Mouse (Mus musculus): Measurements from ENCODE around the gene Ccdc18.
"Not testable (repeated sequence)": the region's sequence is repeated elsewhere in the genome, so short reads cannot be mapped to it uniquely, and the experiment has no call there.

Ccdc18 gene

DNA sequence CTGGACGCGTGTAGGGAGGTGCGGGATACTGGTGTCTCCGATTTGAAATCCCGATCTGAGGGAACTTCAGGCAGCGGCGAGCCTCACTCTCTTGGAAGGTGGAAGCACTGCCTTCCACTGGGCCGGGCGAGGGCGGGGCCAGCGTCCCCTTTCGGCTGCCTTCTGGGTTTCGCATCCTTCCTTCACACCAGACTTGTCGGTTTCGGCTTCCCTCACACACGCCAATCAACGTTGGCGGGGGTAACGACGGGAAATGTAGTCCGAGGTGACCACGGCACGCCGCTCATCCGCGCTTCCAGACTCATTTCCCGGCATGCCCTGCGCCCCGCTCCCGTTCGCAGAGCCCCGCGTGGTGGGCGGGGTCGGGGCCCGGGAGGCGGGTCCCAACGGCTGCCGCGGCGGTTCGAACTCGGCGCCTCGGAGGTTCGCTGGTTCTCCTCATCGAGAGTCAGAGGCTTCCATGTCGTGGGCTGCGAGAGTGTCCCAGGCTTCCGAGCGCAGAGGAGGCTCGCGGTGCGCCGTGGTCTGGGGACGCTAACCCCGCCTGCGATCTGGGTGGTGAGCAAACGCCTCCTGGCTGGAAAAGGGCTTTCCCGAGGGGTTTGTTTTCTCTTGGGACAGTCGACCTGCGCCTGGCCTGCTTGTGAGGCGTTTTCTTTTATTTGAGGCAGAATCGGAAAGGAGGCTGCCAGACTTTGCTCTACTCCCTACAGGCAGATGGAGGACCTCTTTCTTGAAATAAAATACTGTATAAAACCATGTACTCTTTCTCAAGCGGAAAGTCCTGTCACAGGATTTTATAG, at the start of gene Ccdc18, which contains the start of gene Tmed5:
Gene Ccdc18 (plus strand): TSS at position 435 of the 803 bp plus-strand sequence.
Gene Tmed5 (minus strand): TSS at position 180 of the 803 bp plus-strand sequence.
- DNase-seq (ENCODE audit: low read depth in 2 of 2, low spot score in 2 of 2), result peak; percentile 93

DNA sequence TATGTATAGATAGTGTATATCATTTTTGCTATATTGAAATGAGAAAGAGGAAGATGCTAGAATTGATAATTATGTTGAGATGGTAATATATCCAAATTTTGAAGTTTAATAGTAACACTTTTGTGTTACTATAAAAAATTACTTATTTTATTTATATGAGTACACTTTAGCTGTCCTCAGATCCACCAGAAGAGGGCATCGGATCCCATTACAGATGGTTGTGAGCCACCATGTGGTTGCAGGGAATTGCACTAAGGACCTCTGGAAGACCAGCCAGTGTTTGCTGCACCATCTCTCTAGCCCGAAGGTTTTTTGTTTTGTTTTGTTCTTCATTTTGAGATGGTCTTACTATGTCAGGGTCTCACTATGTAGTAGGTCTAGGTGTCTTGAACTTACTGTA, 47.2 kb upstream of the Ccdc18 start:
- DNase-seq (ENCODE audit: low read depth in 2 of 2, low spot score in 2 of 2), result no peak

DNA sequence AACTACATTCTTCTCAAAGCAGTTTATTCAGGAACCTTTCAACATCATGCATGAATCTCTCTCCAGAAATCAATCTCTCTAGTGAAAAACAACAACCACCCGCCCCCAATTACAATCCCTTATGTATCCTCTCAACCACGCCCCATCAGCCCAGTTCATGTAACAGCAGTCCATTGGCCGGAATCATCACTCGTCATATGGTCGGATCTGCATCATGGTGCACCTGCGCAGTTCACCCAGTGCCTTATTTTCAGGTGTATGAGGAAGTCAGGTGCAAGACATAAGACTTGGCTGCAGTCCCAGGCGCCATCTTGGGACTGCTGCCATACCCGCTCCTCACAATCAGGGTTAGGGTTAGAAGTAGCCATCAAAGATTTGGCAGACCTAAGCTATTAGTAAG, 39.9 kb upstream of the Ccdc18 start:
- not testable (repeated sequence) for DNase-seq (ENCODE audit: low read depth in 2 of 2, low spot score in 2 of 2)

DNA sequence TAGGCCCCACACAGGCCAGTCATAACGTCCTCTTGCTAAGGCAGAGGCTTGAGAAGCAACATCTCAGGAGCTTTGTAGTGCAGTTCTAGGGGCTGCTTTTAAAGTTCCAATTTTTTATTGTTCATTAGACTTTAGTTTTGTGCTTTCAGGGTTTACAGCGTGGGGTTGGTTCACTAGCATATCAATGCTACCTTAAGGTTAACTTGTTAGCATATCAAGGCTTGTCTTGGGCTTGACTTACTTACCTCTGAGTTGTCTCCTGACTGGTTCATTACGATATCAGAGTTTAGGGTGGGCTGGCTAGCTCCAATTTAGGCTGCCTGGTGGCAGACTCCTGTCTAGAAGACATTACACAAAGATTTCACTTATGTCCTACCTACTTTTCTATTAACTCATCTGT, 35.0 kb upstream of the Ccdc18 start:
- DNase-seq (ENCODE audit: low read depth in 2 of 2, low spot score in 2 of 2), result no peak

DNA sequence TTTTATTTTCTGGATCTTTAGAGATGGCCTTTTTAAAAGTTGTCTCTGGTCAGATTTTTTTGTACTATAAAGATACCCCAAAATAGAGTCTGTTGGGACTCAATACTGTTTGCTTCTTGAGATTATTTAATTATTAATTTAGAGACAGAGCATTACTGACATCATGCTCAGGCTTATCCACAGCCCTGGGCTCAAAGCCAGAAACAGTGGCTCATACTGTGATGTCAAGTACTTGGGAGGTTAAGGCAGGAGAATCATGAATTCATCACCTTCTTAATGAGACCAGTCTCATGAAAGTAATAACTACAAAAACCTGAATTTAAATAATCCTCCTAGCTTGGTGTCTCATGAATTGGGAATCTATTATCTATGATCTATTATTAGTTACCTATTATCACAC, 32.5 kb upstream of the Ccdc18 start:
- no peak for DNase-seq (ENCODE audit: low read depth in 2 of 2, low spot score in 2 of 2)

DNA sequence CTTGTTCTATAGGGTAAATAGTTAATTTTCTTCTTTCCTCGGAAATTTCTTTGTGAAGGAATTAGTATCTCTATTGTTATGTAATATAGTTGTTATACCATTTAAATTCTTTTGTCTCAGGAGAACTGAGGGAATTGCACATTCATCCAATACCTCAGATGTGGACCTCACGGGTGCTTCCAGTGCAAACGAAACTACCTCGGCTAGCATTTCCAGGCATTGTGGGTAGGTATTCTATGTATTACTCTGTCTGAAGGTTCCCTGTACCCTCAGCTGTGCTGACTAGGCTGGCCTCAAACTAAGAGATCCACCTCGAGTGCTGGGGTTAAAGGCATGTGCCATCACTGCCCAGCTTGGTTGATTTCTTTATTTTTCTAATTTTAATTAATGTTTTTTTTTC, 28.4 kb upstream of the Ccdc18 start:
- DNase-seq (ENCODE audit: low read depth in 2 of 2, low spot score in 2 of 2), result no peak

DNA sequence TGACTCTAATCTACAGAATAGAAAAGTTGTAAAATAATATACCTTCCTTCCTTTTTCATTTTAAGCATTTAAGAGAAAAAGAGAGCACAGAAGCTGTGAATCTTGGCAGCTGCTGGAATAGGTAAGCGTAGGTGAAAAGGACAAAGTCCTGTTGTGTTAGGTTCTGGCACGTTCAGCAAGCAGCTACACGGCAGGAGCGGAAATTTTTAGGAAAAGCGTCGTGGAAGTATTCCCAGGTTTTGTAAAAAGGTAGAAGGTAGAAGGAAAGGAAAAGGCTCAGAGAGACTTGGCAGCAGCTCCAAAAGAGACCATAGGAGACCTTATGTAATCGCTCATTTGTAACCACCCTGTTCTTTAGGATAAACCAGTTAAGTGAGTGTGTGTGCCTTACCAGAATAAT, 23.3 kb upstream of the Ccdc18 start:
- no peak for DNase-seq (ENCODE audit: low read depth in 2 of 2, low spot score in 2 of 2)

DNA sequence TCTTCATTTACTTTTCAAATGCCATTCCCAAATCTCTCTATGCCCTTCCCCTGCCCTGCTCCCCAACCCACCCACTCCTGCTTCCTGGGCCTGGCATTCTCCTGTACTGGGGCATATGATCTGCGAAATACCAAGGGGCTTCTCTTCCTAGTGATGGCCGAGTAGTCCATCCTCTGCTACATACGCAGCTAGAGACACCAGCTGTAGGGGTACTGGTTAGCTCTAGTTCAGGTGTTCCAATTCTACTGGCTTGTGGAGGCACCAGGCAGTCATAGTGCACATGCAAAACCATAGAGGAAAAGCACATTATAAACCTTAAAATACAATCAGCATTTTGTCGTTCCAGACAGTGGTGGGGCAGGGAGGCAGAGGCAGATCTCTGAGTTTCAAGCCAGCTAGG, 15.0 kb upstream of the Ccdc18 start:
- no peak for DNase-seq (ENCODE audit: low read depth in 2 of 2, low spot score in 2 of 2)

DNA sequence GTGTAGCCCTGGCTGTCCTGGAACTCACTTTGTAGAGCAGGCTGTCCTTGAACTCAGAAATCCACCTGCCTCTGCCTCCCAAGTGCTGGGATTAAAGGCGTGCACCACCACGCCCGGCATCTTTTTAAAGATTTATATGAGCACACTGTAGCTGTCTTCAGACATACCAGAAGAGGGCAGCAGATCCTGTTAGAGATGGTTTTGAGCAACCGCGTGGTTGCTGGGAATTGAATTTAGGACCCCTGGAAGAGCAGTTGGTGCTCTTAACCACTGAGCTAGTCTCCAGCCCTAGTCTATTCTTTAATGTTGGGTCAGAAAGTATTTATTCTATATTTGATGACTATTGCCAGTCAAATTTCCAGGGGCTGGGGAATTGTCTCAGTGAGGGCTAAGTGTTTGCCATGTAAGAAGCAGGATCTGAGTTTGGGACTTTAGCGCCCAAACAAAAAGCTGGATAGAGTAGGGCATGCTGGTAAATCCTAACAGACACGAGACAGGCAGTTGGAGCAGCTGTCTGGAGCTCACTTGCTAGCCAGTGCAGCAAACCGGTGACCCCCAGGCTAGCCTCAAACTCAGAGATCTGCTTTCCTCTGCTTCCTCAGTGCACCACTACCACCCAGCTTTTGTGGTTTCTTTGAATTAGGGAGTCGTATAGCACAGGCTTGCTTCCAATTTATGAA, 12.3 kb upstream of the Ccdc18 start:
- DNase-seq (ENCODE audit: low read depth in 2 of 2, low spot score in 2 of 2), result no peak

DNA sequence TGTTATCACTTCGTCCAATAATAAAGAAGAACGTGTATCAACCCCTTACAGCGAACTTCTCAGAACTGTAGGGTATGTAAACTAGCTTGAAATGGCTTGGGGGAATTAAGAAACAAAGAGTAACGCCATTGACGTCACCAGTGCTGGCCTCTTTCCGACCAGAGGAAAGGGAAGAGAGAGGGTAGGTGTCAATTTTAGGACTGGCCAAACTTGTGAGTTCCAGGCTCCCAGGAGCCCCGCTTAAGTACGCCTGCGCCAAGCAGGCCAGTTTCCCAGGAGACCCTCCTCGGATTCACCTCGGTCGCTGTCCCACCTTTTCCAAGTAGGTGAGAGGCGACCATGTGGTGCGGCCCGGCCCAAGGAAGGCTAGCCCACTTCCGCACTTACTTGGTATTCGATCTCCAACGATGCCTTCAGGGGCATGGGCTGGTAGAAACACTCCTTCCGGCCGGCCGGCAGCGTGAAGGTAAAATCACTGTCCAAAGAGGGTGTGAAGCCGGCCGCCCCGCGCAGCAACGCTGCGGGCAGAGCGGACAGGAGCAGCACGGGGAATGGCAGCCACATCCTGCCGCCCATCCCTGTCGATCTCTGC, 730 bp upstream of the Ccdc18 start:
- DNase-seq (ENCODE audit: low read depth in 2 of 2, low spot score in 2 of 2), result peak in 1 of 2 experiments; percentile 24

DNA sequence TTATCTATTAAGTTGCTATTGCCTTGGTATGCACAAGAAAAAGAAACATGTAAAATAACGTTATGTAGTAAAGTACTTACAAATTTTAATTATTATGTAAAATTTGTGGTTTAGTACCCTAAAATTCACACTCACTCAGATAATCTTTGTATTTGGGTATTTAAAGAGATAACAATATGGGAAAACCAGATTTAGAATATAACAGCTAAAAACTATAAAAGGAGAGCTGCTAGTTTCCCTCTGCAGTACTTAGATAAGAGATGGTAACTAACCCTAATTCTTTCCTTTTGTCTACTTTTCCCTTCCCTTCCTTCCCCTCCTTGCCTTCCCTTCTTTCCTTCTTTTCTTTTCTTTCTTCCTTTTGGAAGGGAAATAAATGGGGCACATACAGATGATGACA, 19.9 kb downstream of the Ccdc18 start:
- DNase-seq (ENCODE audit: low read depth in 2 of 2, low spot score in 2 of 2), result no peak

DNA sequence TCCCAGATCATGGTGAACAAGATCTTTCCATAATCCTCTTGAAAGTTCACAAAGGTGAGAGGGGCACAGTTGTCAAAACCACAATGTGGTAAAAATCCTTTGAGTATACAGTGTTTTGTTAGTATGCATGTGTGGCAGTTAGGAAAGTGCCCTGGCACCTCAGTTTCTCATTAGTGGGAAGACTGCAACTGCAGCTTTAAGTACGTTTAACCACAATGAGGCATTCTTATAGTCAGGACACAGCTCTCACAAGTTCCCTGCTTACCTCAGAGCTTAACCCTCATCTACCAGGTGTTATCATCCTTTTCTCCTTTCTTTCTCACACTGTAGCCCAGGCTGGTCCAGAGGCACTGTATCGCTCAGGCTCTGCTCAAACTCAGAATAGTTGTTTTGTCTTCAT, 28.1 kb downstream of the Ccdc18 start:
- DNase-seq (ENCODE audit: low read depth in 2 of 2, low spot score in 2 of 2), result no peak

DNA sequence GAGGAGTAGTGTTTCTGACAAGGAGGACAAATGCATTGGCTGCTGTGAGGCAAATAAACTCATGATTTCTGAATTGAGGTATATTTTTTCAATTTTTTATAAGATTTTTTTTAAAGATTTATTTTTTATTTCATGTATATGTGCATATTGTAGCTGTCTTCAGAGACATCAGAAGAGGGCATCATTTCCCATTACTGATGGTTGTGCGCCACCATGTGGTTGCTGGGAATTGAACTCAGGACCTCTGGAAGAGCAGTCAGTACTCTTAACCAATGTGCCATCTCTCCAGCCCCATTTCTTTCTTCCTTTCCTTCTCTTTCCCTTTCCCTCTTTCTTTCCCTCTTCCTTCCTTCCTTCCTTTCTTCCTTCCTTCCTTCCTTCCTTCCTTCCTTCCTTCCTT, 31.0 kb downstream of the Ccdc18 start:
- DNase-seq (ENCODE audit: low read depth in 2 of 2, low spot score in 2 of 2), result peak; percentile 13 to 38

DNA sequence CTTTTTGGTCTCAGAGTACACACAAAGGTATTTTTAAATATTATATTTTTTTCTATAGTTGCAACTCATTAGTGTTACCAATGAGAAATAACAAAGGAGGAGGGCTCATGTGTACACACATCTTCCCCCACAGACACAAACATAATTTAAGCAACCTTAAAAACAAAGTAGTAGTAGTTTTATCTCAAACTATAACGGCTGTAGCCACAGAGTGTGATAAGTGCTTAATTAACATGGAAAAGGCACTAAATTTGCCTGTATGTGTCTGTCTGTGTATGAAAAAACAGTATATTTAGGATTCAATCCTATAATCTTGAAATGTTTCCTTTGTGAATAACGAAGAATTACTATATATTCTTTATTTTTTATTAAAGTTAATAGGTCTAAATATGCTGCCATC, 51.4 kb downstream of the Ccdc18 start:
- no peak for DNase-seq (ENCODE audit: low read depth in 2 of 2, low spot score in 2 of 2)

DNA sequence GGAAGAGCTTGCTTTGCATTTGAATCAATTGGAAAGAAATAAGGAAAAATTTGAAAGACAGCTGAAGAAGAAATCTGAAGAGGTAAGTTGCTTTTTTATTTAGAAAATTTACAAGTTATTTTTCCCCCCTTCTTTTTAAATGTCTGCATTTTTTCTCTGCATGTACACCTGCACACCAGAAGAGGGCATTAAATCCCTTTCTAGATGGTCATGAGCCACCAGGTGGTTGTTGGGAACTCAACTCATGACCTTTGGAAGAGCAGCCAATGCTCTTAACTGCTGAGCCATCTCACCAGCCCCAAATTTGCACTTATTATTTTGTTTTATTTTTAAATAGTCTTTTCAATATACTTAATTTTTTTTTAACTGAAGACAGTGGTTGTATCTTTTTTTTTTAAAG, 56.3 kb downstream of the Ccdc18 start:
- no peak for DNase-seq (ENCODE audit: low read depth in 2 of 2, low spot score in 2 of 2)

DNA sequence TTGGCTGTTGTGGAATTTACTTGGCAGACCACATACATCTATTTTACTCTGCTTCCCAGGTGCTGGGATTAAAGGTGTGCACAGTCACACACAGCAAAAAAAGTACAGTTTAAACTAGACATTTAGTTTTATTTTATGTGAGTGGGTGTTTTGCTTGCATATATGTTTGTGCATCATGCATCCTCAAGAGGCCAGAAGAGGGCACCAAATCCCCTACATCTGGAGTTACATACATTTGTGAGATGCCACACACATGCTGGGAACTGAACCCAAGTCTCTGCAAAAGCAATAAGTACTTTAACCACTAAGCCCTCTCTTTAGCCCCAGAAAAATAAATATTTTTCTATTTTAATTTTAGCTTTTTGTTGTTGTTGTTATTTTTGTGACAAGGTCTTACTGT, 73.3 kb downstream of the Ccdc18 start:
- no peak for DNase-seq (ENCODE audit: low read depth in 2 of 2, low spot score in 2 of 2)

DNA sequence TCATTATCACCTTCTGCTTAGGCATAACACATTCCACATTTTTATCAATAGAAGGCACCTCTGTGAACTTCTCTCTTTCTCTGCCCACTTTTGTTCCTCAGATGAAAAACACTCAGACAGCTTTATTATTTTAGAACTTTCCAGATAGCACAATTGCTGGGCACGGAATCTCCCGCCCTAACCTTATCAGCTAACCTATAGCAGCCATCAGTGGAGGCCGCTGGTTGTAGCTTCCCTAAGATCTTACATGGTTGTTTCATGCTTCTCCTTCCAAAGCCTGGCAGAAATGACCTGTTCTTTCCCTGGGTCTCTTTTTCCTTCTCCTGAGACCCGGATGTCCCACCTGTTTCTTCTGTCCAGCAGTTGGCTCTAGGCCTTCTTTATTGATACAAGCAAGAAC, 78.8 kb downstream of the Ccdc18 start:
- no peak for DNase-seq (ENCODE audit: low read depth in 2 of 2, low spot score in 2 of 2)

DNA sequence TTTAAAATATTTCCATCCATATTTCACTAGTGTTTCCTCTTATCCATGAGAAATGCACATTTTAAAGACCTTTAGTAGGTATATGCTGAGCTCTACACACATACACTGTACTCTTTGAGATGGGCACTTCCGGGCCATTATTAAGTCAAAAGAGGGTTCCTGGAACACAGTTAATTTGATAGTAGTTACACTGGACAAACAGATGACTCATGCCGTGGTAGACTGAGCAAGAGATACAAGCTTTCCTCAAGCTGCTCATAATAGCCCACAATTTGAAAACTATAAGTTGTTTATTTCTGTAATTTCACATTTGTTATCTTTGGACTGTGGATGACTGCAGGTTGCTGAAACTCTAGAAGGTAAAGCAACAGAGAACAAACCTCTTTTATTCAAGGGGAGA, 82.3 kb downstream of the Ccdc18 start:
- DNase-seq (ENCODE audit: low read depth in 2 of 2, low spot score in 2 of 2), result no peak

DNA sequence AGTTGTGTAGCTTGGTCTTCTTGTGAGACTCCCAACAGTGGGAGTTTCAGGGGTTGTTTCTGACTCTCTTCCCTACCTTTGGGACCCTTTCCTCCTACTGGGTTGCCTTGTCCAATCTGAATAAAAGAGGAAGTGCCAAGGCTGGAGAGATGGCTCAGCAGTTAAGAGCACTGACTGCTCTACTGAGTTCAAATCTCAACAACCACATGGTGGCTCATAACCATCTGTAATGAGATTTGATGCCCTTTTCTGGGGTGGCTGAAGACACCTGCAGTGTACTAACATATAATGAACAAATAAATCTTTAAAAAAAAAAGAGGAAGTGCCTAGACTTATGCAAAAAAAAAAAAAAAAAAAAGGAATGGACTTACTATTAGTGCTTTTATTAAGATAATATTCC, 91.4 kb downstream of the Ccdc18 start:
- DNase-seq (ENCODE audit: low read depth in 2 of 2, low spot score in 2 of 2), result no peak

DNA sequence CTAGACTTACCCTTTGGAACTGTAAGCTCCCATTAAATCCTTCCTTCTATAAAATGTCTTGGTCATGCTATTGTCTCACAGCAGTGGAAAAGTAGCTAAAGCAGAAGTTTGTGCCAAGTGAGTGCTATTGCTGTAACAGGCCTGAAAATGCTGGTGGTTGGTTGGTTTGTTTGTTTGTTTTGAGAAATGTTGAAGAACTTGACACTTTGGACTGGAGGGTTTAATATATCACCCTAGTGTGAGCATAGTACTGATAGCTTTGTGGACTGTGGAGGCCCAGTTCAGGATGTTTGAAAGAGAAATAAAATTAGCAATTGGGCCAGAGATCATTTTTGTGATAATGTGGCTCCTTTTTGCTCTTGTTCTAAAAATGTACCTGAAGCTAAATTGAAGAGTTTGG, 93.5 kb downstream of the Ccdc18 start:
- no peak for DNase-seq (ENCODE audit: low read depth in 2 of 2, low spot score in 2 of 2)

DNA sequence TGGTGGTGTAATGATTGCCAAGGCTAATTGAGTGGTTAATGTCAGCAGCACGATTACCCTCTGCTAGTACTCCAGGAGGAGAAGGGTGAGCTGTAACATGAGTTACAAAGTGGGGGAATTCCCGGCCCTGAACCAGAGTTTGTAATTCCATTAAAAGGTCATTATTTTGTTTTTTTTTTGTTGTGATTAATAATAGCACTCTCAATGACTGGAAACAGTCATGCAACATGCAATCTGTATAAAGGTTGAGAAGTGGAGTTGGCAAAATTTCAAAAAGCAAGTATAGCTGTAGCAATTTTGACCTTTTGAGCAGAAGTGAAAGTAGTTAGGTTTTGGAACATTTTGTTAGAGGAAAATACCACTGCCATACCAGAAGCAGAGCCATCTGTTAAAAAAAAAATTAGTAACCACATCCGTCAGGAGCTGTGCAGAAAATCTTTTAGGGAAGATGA, 113.7 kb downstream of the Ccdc18 start:
- DNase-seq (ENCODE audit: low read depth in 2 of 2, low spot score in 2 of 2), result no peak

DNA sequence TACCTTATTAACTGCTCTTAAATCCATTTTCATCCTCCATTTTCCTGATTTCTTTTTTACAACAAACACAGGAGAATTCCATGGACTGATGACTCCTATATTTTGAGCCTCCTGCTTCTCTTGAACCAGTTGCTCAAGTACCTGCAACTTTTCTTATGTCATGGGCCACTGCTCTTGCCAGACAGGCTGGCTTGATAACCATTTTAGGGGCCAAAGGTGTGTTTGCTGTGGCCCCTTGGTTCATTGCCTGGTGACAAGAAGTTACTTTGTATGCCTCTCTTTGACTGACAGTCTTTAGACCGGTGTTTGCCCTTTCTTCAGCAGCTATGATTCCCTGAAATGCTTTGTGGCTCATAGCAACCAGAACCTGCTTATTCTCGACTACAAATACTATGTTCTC, 117.4 kb downstream of the Ccdc18 start:
- DNase-seq (ENCODE audit: low read depth in 2 of 2, low spot score in 2 of 2), result no peak

All from CD8-positive naive resting alpha-beta T cell, adult 2 months (primary cell).